Mouse (Mus musculus): ENCODE measurements around the gene Aff1. TPM values are rescaled to one million over a fixed set of nuclear protein-coding genes. Genes with fewer than 3 reads are reported as not detected.

The Aff1 gene
- polyA plus RNA-seq, 1 experiment, result 13.6 TPM

GRCm38 (mm10) chr5:103690190-103690589 is 2.0 kb upstream of the Aff1 start:
- peaks cover 18% of the 10 kb centered on the region for H3K4me1 ChIP-seq
- H3K27me3 ChIP-seq (replicated peaks), result peaks cover 1% of the 10 kb centered on the region
- TF ChIP-seq FLI1 (IDR thresholded peaks at IDR 0.05; ENCODE audit: low read length), result no peak
- no peak for TF ChIP-seq GATA1 (IDR thresholded peaks at IDR 0.05; ENCODE audit: borderline replicate concordance, low read length)
- H3K9me3 ChIP-seq, result no peaks in the 10 kb centered on the region
- no peak overlapping the region for H3K4me3 ChIP-seq (replicated peaks)
- H3K36me3 ChIP-seq (replicated peaks; ENCODE audit: low read length), result no peaks in the 10 kb centered on the region

- Histone ChIP-seq H3K27me3 (replicated peaks) (no peaks in the 10 kb centered on the region), H3K36me3 (replicated peaks; ENCODE audit: low read length) (no peaks in the 10 kb centered on the region), H3K4me1 (peaks cover 18% of the 10 kb centered on the region), H3K4me3 (replicated peaks) (peak overlapping the region; percentile 92), H3K9me3 (no peaks in the 10 kb centered on the region)
- no peak for TF ChIP-seq GATA1 (IDR thresholded peaks at IDR 0.05; ENCODE audit: borderline replicate concordance, low read length)
- no peak for TF ChIP-seq FLI1 (IDR thresholded peaks at IDR 0.05; ENCODE audit: low read length)
Observed at GRCm38 (mm10) chr5:103691171-103691570, 1.0 kb upstream of the Aff1 start.

- Histone ChIP-seq H3K4me3 (replicated peaks) (peak overlapping the region; percentile 92), H3K4me1 (peaks cover 32% of the 10 kb centered on the region), H3K27me3 (replicated peaks) (no peaks in the 10 kb centered on the region), H3K9me3 (no peaks in the 10 kb centered on the region), H3K36me3 (replicated peaks; ENCODE audit: low read length) (no peaks in the 10 kb centered on the region)
- TF ChIP-seq FLI1 (IDR thresholded peaks at IDR 0.05; ENCODE audit: low read length) (no peak), GATA1 (IDR thresholded peaks at IDR 0.05; ENCODE audit: borderline replicate concordance, low read length) (no peak)
Observed at GRCm38 (mm10) chr5:103692531-103693040, 412 bp downstream of the Aff1 start.

- Histone ChIP-seq H3K4me3 (replicated peaks) (peak overlapping the region; percentile 92), H3K4me1 (peaks cover 38% of the 10 kb centered on the region), H3K27me3 (replicated peaks) (no peaks in the 10 kb centered on the region), H3K9me3 (no peaks in the 10 kb centered on the region), H3K36me3 (replicated peaks; ENCODE audit: low read length) (no peaks in the 10 kb centered on the region)
- TF ChIP-seq GATA1 (IDR thresholded peaks at IDR 0.05; ENCODE audit: borderline replicate concordance, low read length) (no peak), FLI1 (IDR thresholded peaks at IDR 0.05; ENCODE audit: low read length) (no peak)
Observed at GRCm38 (mm10) chr5:103693041-103693641, 967 bp downstream of the Aff1 start.

DNA sequence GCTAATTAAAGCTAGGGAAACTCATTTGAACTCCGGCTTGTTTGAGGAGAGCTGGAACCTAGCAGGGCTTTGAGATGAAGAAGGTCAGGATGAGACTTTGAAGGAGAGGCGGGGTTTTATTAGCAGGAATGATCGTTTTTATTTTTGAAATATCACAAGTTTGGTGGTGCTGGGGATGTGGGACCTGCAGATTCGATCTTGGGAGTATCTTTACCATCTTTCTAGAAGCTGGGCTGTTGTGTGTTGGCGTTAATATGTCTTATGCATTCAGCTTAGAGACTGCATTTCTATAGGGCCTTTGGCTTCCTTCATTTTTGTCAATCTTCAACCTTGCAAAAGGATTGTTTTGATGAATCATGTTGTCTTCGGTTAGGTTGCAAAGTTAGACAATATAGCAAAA is 1.9 kb downstream of the Aff1 start:
- Histone ChIP-seq H3K27me3 (replicated peaks) (no peaks in the 10 kb centered on the region), H3K4me3 (replicated peaks) (peak overlapping the region; percentile 92)

DNA sequence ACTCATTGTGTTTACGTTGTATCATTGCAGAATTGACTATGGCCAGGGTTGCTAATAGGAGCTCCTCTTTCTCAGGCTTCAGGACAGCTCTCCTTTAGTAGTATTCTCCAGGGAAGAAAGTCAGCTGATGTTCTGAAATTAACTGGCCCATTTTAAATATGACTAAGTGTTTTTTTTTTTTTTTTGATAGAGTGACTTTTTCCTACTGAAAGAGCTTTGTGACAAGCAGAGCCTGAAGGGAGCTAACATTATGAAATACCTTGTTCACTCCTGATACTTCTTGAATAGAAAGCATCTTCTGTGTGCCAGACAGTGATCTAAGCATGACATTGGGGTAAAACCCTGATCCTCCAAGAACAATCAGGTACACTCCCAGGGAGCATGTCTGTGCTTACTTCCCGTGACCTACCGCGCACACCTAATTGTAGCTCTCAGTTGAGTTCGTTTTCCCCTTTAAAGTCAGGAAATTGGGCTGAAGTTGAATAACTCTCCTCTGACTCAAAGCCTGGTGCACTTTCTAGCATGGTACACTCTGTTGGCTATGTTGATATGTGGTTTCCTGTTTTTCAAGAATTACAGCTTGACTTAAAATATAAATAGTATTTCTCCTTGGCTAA is 5.8 kb downstream of the Aff1 start:
- Histone ChIP-seq H3K36me3 (replicated peaks; ENCODE audit: low read length) (peaks cover 14% of the 10 kb centered on the region), H3K27me3 (replicated peaks) (no peaks in the 10 kb centered on the region), H3K4me1 (peaks cover 66% of the 10 kb centered on the region), H3K4me3 (replicated peaks) (peak overlapping the region; percentile 85), H3K9me3 (no peaks in the 10 kb centered on the region)
- TF ChIP-seq FLI1 (IDR thresholded peaks at IDR 0.05; ENCODE audit: low read length) (no peak), GATA1 (IDR thresholded peaks at IDR 0.05; ENCODE audit: borderline replicate concordance, low read length) (no peak)

More for the DNA sequence above, 1.9 kb downstream of the Aff1 start:
- H3K4me1 ChIP-seq, result peaks cover 48% of the 10 kb centered on the region
- H3K36me3 ChIP-seq (replicated peaks; ENCODE audit: low read length), result no peaks in the 10 kb centered on the region
- H3K9me3 ChIP-seq, result no peaks in the 10 kb centered on the region
- TF ChIP-seq FLI1 (IDR thresholded peaks at IDR 0.05; ENCODE audit: low read length) (no peak), GATA1 (IDR thresholded peaks at IDR 0.05; ENCODE audit: borderline replicate concordance, low read length) (no peak)

DNA sequence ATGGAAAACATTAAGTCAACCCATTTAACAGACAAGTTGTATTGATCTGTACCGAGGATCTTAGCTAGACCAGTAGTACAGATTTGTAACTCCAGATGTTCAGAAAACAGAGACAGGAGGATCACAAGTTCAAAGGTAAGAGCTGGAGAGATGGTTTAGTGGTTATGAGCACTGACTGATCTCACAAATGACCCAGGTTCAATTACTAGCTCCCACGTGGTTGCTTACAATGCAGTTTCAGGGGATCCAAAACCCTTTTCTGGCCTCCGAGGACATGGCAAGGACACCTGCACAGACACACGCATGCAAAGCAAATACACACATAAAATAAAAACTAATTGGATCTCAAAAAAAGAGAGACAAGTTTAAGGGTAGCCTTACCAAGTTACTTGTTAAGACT is 6.4 kb downstream of the Aff1 start:
- Histone ChIP-seq H3K9me3 (no peaks in the 10 kb centered on the region), H3K4me1 (peaks cover 62% of the 10 kb centered on the region), H3K27me3 (replicated peaks) (no peaks in the 10 kb centered on the region), H3K36me3 (replicated peaks; ENCODE audit: low read length) (peaks cover 18% of the 10 kb centered on the region), H3K4me3 (replicated peaks) (no peak overlapping the region)
- no peak for TF ChIP-seq GATA1 (IDR thresholded peaks at IDR 0.05; ENCODE audit: borderline replicate concordance, low read length)
- no peak for TF ChIP-seq FLI1 (IDR thresholded peaks at IDR 0.05; ENCODE audit: low read length)

GRCm38 (mm10) chr5:103699537-103699936 is 7.4 kb downstream of the Aff1 start:
- no peak for TF ChIP-seq FLI1 (IDR thresholded peaks at IDR 0.05; ENCODE audit: low read length)
- TF ChIP-seq GATA1 (IDR thresholded peaks at IDR 0.05; ENCODE audit: borderline replicate concordance, low read length), result no peak
- H3K36me3 ChIP-seq (replicated peaks; ENCODE audit: low read length), result peaks cover 19% of the 10 kb centered on the region
- peaks cover 60% of the 10 kb centered on the region for H3K4me1 ChIP-seq
- H3K4me3 ChIP-seq (replicated peaks), result no peak overlapping the region
- no peaks in the 10 kb centered on the region for H3K27me3 ChIP-seq (replicated peaks)
- no peaks in the 10 kb centered on the region for H3K9me3 ChIP-seq

- Histone ChIP-seq H3K27me3 (replicated peaks) (no peaks in the 10 kb centered on the region), H3K36me3 (replicated peaks; ENCODE audit: low read length) (peaks cover 19% of the 10 kb centered on the region), H3K9me3 (no peaks in the 10 kb centered on the region), H3K4me3 (replicated peaks) (peak overlapping the region; percentile 48), H3K4me1 (peaks cover 66% of the 10 kb centered on the region)
- no peak for TF ChIP-seq FLI1 (IDR thresholded peaks at IDR 0.05; ENCODE audit: low read length)
- no peak for TF ChIP-seq GATA1 (IDR thresholded peaks at IDR 0.05; ENCODE audit: borderline replicate concordance, low read length)
Observed at GRCm38 (mm10) chr5:103700661-103701060, 8.5 kb downstream of the Aff1 start.

GRCm38 (mm10) chr5:103701466-103701865 is 9.3 kb downstream of the Aff1 start:
- Histone ChIP-seq H3K9me3 (no peaks in the 10 kb centered on the region), H3K36me3 (replicated peaks; ENCODE audit: low read length) (peaks cover 22% of the 10 kb centered on the region), H3K27me3 (replicated peaks) (no peaks in the 10 kb centered on the region), H3K4me1 (peaks cover 71% of the 10 kb centered on the region), H3K4me3 (replicated peaks) (no peak overlapping the region)
- TF ChIP-seq FLI1 (IDR thresholded peaks at IDR 0.05; ENCODE audit: low read length), result no peak

Measured in megakaryocyte, embryonic 14.5 days (primary cell).